Mouse (Mus musculus) thymus, adult 2 months (tissue): ENCODE measurements around the gene Pir. TPM values are rescaled to one million over a fixed set of nuclear protein-coding genes. Genes with fewer than 3 reads are reported as not detected.

ENCODE experiments used
- DNase-seq: peaks from one replicate; pipeline ENCODE4 v3.0.0; 2021
- H3K27ac ChIP-seq: fragments of 200-500 bp; 2 replicates; pipeline ENCODE4 v1.5.1; 2012; ENCODE audit warnings: low read length, control low read depth; ENCODE audit not compliant: control insufficient read depth, insufficient read depth
- H3K27me3 ChIP-seq: fragments of 200-500 bp; 2 replicates; pipeline ENCODE4 v1.6.1; 2012; ENCODE audit warnings: mild to moderate bottlenecking, low read length, moderate library complexity, mixed read lengths; ENCODE audit not compliant: control insufficient read depth, insufficient read depth
- H3K36me3 ChIP-seq: fragments of 200-500 bp; 2 replicates; pipeline ENCODE4 v1.6.1; 2012; ENCODE audit warnings: mild to moderate bottlenecking, low read length, moderate library complexity; ENCODE audit not compliant: control insufficient read depth, insufficient read depth
- H3K4me1 ChIP-seq: fragments of 200-500 bp; replicated peaks from 2 replicates; pipeline ENCODE4 v1.6.1; 2012; ENCODE audit warnings: low read length; ENCODE audit not compliant: control insufficient read depth, insufficient read depth
- H3K4me3 ChIP-seq: fragments of 200-500 bp; 2 replicates; pipeline ENCODE4 v1.5.1; 2012; ENCODE audit warnings: mild to moderate bottlenecking, low read length, control low read depth, moderate library complexity; ENCODE audit not compliant: control insufficient read depth, insufficient read depth
- CTCF ChIP-seq: fragments of 200-500 bp; IDR thresholded peaks from 2 replicates; pipeline ENCODE4 v1.5.1; 2012; ENCODE audit warnings: mild to moderate bottlenecking, control low read depth, low read length, moderate library complexity, borderline replicate concordance; ENCODE audit not compliant: control insufficient read depth, poor library complexity, insufficient read depth; ENCODE audit errors: extremely low read depth
- POLR2A ChIP-seq: fragments of 200-500 bp; IDR thresholded peaks from 2 replicates; pipeline ENCODE4 v1.6.1; 2012; ENCODE audit warnings: mild to moderate bottlenecking, low read length, control low read depth, moderate library complexity; ENCODE audit not compliant: control insufficient read depth, poor library complexity, insufficient read depth; ENCODE audit errors: extremely low read depth
- WGBS: fragments of 180-500 bp; shearing (Covaris S2); methylation state at CpG from one replicate; pipeline ENCODE4 v1.1.7; 2018; 5-methylcytosine and 5-hydroxymethylcytosine counted together
- polyA plus RNA-seq: library from polyadenylated mRNA; depleted of rRNA; stranded (reverse); fragments of >200 nt; gene quantifications from 2 replicates; pipeline ENCODE4 v1.2.3, GENCODE M21; 2012

Pir gene
- polyA plus RNA-seq, 1 experiment: 0.57 TPM

GRCm38 (mm10) chrX:164258662-164259061, 10.5 kb upstream of the Pir start:
- no peaks in the 10 kb centered on the region for H3K27me3 ChIP-seq
- H3K36me3 ChIP-seq: no peaks in the 10 kb centered on the region
- no peak overlapping the region for H3K27ac ChIP-seq
- no peak overlapping the region for H3K4me3 ChIP-seq
- TF ChIP-seq POLR2A: no peak
- no peak for TF ChIP-seq CTCF
- DNase-seq: no peak
- no peaks in the 10 kb centered on the region for H3K4me1 ChIP-seq
- 51% methylated on average over 5 of the region's 5 CpGs for WGBS

- 87% methylated on average over 2 of the region's 2 CpGs for WGBS
These were observed 6.9 kb upstream of the Pir start for GRCm38 (mm10) chrX:164262286-164262685.

GRCm38 (mm10) chrX:164264861-164265260, 4.3 kb upstream of the Pir start:
- no peak for DNase-seq
- Histone ChIP-seq H3K27me3 (no peaks in the 10 kb centered on the region), H3K4me3 (no peak overlapping the region), H3K27ac (no peak overlapping the region), H3K36me3 (no peaks in the 10 kb centered on the region), H3K4me1 (no peaks in the 10 kb centered on the region)
- WGBS: 44% methylated on average over 1 of the region's 1 CpGs
- no peak for TF ChIP-seq CTCF
- TF ChIP-seq POLR2A: no peak

More at GRCm38 (mm10) chrX:164262286-164262685, 6.9 kb upstream of the Pir start:
- Histone ChIP-seq H3K4me1 (no peaks in the 10 kb centered on the region), H3K27me3 (no peaks in the 10 kb centered on the region), H3K4me3 (no peak overlapping the region), H3K36me3 (no peaks in the 10 kb centered on the region), H3K27ac (no peak overlapping the region)
- no peak for DNase-seq
- TF ChIP-seq POLR2A (no peak), CTCF (no peak)

GRCm38 (mm10) chrX:164270603-164271002, 1.4 kb downstream of the Pir start:
- Histone ChIP-seq H3K27ac (no peak overlapping the region), H3K4me3 (no peak overlapping the region), H3K27me3 (no peaks in the 10 kb centered on the region), H3K4me1 (no peaks in the 10 kb centered on the region), H3K36me3 (no peaks in the 10 kb centered on the region)
- WGBS: 91% methylated on average over 3 of the region's 3 CpGs
- DNase-seq: no peak
- no peak for TF ChIP-seq CTCF
- TF ChIP-seq POLR2A: no peak

- no peak overlapping the region for H3K4me3 ChIP-seq
- DNase-seq: no peak
- WGBS: 71% methylated on average over 3 of the region's 3 CpGs
- no peaks in the 10 kb centered on the region for H3K27me3 ChIP-seq
- H3K27ac ChIP-seq: no peak overlapping the region
- H3K4me1 ChIP-seq: no peaks in the 10 kb centered on the region
- TF ChIP-seq CTCF: no peak
- TF ChIP-seq POLR2A: no peak
- no peaks in the 10 kb centered on the region for H3K36me3 ChIP-seq
These were observed 6.4 kb downstream of the Pir start for GRCm38 (mm10) chrX:164275536-164275935.

- no peak overlapping the region for H3K4me3 ChIP-seq
- TF ChIP-seq POLR2A: no peak
- no peak for TF ChIP-seq CTCF
- H3K27ac ChIP-seq: no peak overlapping the region
- H3K36me3 ChIP-seq: no peaks in the 10 kb centered on the region
- no peaks in the 10 kb centered on the region for H3K4me1 ChIP-seq
- no peak for DNase-seq
- H3K27me3 ChIP-seq: no peaks in the 10 kb centered on the region
- 69% methylated on average over 7 of the region's 7 CpGs for WGBS
These were observed 11.9 kb downstream of the Pir start for GRCm38 (mm10) chrX:164280918-164281647.
